Mouse (Mus musculus) layer of hippocampus, adult 8-10 months (tissue): ENCODE results near the gene Ubtd1. TPM values are rescaled to one million over a fixed set of nuclear protein-coding genes. Genes with fewer than 3 reads are reported as not detected.
"Not testable (repeated sequence)": the region's sequence is repeated elsewhere in the genome, so short reads cannot be mapped to it uniquely, and the experiment has no call there.

Experiments
- DNase-seq, 2 experiments: peaks; one replicate each; pipeline ENCODE4 v3.0.0; 2022; ENCODE audit warnings: low spot score in 2 of 2
- total RNA-seq, 4 experiments: library from RNA; stranded (reverse); gene quantifications; 2 replicates each; pipeline ENCODE4 v1.2.4; 2022

Gene Ubtd1
- total RNA-seq, 4 experiments from 2014 or later: 11.2 to 14.4 (median 13.2) TPM

DNA sequence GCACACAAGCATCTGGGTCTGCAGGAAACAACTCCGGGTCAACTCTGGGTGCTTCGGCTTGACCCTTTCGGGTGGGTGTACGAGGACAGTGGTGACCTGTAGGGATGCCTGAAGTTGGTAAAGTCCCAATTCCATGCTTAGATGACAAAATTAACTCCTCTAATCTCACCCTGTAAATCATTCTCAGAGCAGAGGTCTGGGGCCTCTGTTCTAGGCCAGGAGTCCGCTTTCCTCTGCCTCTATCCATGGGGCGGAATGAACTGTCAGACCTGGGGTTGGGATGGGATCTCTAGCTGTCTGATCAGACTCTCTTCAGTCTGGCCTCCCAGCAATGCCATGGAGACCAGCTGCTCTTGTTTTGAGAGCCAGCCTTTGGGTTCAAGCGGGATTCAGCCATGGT lies 79.9 kb downstream of the Ubtd1 start:
- DNase-seq: no peak

DNA sequence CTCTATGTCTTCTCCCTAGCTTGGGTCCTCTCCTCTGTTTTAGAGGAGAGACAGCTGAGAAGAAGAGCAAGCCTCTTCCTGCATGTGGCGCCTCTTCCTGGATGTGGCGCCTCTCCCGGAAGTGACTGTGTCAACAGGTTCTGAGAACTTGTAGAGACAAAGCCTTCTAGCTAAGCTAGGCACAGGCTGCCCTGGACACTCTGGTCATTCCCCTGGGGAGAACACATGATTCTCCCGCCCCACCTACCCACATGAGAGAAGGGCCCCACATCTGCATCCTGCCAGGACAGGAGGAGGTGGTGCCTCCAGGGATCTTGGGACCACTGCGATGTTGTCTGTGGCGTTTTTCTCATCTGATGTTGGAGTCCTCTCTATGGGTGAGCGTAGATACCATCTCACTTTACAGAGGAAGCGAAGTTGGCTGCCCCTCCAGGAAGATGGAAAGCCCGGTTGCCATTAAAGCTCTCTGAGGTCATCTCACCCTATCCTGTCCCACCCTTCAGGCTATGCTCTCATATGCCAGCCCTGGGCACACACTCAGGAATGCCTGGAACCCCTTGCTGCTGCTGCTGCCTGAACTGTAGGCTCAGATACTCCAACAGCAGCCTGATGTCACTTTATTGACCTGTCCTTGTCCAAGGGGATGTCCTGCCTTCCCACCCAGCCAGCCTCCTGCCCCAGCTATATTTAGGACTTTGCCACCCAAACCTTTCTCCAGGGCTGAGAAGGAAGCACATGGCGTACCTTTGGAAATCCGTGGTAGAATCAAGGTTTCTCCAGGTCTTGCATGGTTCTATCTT lies 87.1 kb downstream of the Ubtd1 start:
- no peak for DNase-seq

DNA sequence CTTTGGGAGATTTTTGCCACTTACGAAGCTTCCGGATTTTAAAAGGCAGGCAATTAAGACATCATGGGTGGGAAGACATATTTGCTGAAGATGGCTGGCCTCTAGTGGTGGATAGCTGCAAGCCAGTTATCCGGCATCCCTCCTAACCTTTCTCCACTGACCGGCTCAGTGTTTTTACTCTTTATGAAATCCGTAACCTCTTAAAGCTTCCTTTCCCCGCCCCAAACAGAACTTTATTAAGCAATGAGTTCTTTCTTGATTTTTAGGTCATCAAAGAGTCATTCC lies 87.6 kb downstream of the Ubtd1 start:
- no peak for DNase-seq

DNA sequence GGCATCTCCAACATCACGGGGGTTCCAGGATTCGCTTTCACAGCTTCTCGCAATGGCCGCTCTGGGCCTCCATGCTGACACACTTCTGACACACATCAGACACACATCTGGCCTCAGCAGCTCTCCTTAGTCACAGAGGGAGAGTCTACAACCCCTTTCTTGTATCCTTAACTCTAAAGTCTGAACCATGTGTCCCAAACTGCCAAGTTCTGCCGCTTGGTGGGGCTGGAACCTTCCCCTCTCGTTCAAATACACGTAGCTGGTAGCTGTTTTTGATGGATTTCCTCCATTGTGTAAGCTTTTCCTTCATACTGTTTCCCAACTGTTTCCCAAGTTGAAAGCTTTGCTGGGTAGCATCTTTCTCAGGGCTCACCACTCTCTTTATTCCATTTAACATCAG lies 89.7 kb downstream of the Ubtd1 start:
- DNase-seq: no peak

DNA sequence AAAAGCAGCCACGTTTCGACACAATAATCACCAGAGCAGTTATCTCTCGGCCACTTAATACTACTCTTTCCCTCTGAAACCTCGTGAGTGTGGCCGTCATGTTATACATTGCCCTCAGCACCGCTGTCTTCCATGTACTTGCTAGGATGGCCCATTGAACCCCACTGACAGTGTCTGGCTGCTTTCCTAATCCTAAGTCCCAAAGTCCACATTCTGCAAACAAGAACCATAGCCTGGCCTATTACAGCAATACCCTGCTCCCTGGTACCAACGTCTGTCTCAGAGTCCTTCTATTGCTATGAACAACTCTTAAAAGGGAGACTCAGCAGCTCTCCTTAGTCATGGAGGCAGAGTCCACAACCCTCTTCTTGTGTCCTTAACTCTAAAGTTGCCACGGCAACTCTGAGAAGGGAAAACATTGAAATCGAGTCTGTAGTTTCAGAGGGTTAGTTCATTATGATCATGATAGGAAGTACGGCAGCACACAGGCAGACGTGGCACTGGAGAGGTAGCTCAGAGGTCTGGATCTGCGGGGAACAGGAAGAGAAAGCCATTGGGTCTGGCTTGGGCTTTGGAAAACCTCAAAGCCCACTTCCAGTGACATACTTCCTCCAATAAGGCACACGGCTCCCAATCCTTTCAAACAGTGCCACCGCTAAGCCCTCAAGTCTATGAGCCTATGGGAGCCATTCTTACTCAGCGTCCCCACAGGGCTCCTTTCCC lies 90.5 kb downstream of the Ubtd1 start:
- DNase-seq: no peak

DNA sequence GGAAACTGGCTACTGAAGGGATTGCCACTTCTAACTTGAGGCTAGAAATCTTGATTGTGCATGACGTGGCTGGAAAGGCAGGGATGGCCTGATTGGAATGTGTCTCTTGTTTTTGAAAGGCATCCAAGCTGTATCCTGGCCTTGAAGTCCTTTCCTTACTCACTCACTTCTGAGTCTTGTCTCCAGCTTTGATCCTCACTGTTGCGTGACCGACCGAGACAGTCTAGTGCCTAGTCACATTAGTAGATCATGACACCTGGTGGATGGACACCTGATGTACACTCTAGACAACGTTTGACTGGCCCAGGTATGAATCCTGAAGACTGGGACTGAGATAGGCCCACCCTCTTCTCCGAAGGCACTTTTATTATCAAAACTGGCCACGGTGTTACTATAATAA lies 91.2 kb downstream of the Ubtd1 start:
- DNase-seq: no peak

DNA sequence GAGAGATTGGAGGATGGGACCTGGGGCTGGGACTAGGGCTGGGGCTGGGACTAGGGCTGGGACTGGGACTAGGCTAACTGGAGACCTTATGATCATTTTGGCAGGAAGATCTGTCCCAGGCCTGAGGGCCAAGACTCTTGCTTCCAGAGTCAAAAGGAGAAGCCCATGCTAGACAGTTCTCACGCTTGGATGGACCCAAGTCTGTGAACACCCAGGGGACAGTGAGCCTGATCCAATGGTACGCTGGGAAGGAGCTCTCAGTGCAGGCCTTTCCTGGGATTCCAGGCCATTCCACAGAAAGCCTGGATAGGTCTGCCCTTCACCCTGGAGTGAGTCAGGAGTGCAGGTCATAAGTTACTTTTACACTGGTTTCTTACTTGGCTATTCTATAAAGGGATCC lies 93.5 kb downstream of the Ubtd1 start:
- no peak for DNase-seq

DNA sequence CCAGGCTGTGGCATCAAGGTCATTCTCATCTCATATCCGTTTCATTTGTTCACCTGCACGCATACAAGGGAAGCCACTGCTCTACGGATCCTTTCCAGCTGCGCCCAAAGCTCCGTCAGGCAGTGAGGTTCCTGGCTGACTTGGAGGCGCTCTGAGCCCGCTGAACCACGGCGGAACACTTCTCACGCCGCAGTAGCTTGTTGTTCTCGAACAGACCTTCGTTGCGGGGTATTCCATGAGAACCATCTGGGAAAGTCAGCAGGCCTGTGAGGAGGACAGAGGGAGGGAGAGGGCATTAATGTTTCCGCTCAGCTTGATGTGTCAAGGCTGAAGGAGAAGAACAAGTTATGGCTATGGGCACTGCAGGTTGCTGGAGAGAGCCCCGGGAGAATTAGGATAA lies 94.4 kb downstream of the Ubtd1 start:
- no peak for DNase-seq

DNA sequence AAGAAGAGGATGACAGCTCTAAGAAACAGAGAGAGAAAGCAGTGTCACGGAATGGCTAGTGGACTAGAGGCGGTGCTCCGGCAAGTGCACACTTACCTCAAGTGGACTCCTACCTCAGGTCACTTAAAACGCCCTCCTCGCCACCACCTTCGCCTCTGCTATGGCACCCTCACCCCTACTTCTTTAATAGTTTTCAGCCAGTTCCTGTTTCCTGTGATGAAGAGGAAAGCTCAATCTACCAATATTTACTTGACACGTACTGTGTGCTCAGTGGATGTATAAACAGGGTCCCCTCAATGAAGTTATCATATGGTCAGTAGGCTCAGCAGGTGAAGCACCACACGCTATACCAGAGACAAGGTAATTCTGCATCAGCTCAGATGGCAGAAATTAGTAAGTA lies 97.0 kb downstream of the Ubtd1 start:
- no peak for DNase-seq

DNA sequence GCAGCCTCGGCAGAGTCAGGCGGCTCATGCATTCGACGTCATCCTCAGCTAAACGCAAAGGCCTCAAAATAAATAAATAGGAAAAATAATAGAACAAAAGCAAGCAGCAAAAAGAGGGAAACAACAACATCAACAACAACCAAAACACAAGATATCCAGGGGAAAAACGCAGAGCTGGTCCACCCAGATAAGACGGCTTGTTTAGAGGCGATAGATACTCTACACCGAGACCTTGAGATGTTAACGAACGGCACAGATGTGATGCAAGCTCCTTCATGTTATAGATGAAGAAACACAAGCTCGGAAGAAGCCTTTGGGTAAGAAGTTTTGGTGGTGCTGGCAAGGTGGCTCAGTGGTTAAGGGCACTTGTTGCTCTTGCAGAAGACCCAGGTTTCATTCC lies 97.4 kb downstream of the Ubtd1 start:
- no peak for DNase-seq

DNA sequence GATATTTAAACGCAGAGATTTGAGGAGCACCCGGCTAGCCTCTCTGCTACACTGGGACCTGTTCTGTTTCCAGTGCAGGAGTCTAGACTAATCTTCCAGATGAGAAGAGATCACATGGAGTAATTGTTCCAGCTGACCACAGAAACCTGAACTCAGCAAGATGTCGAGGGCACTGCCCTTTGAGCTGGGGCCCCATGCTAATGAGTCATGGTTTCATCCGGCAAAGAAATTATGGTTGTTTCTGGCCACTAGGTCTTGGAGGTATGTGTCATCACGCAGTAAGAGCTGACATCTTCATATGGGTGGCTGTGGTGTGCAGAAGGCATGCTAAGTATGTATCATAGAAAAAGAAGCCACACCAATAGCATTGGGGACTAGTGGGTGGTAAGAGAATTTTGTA lies 98.4 kb downstream of the Ubtd1 start:
- no peak for DNase-seq

DNA sequence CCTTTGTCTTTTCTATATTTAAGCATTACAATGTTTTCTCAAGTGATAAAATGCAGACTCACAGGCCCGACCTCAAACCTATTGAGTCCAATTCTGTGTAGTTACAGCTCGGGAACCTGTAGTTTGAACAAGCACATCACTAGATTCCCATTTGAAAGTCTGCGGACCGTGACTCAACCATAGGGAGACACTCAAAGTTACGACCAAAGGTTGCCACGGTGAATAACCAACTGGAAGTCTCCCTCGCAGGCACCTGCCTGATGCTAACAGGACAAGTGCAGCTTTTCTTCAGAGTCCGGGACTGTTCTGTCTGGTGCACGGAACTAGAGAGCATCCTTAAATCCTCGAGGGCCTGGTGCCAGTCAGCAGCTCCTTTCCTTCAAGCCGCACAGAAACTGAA lies 98.9 kb downstream of the Ubtd1 start:
- DNase-seq: no peak

DNA sequence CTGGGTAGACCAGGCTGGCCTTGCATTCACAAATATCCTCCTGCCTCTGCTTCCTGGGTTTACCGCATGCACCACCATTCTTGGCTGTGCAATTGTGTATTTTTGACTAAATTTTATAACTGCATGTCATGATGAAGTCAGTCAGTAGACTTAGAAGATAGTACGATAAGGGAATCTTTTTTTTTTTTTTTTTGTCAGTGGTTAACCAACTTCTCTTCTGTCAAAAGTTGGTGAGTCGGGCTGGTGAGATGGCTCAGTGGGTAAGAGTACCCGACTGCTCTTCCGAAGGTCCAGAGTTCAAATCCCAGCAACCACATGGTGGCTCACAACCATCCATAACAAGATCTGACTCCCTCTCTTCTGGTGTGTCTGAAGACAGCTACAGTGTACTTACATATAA lies 100.0 kb downstream of the Ubtd1 start:
- DNase-seq: not testable (repeated sequence)

Other genes starting within 250 kb of the Ubtd1 start
- gene Slit1, start 238.1 kb upstream of the Ubtd1 start, total RNA-seq: 100 to 1,000 TPM; 184 to 232 (median 208) TPM
- 1 to 10 TPM; 2.4 to 3.1 (median 2.9) TPM for gene Arhgap19, start 179.7 kb upstream of the Ubtd1 start, total RNA-seq
- gene Frat1, start 151.8 kb upstream of the Ubtd1 start, total RNA-seq: 10 to 100 TPM; 18.8 to 21.7 (median 19.4) TPM
- gene Frat2, start 133.6 kb upstream of the Ubtd1 start, total RNA-seq: 10 to 100 TPM; 10.0 to 10.9 (median 10.4) TPM
- 10 to 100 TPM; 33.0 to 34.6 (median 33.5) TPM for gene Rrp12, start 85.6 kb upstream of the Ubtd1 start, total RNA-seq
- 100 to 1,000 TPM; 520 to 573 (median 534) TPM for gene Pgam1, start 69.8 kb upstream of the Ubtd1 start, total RNA-seq
- 10 to 100 TPM; 25.5 to 34.9 (median 29.1) TPM for gene Exosc1, start 48.3 kb upstream of the Ubtd1 start, total RNA-seq
- 10 to 100 TPM; 43.5 to 47.4 (median 44.0) TPM for gene Zdhhc16, start 48.3 kb upstream of the Ubtd1 start, total RNA-seq
- gene Mms19, start 606 bp upstream of the Ubtd1 start, total RNA-seq: 10 to 100 TPM; 30.8 to 60.2 (median 39.4) TPM
- under 1 TPM in 2 of 4 experiments, not detected in 2; 0.30 to 0.47 TPM for gene Ankrd2, start 54.2 kb downstream of the Ubtd1 start, total RNA-seq
- 10 to 100 TPM in 1 of 4 experiments, 1 to 10 TPM in 3; 7.2 to 11.6 (median 8.9) TPM for gene Hoga1, start 63.8 kb downstream of the Ubtd1 start, total RNA-seq
- 1 to 10 TPM; 1.7 to 2.7 (median 2.1) TPM for gene 4933411K16Rik, start 70.5 kb downstream of the Ubtd1 start, total RNA-seq
- 10 to 100 TPM; 59.1 to 70.6 (median 64.3) TPM for gene Morn4, start 104.6 kb downstream of the Ubtd1 start, total RNA-seq
- gene Pi4k2a, start 108.7 kb downstream of the Ubtd1 start, total RNA-seq: 10 to 100 TPM; 64.8 to 71.3 (median 69.0) TPM
- gene Avpi1, start 147.3 kb downstream of the Ubtd1 start, total RNA-seq: 10 to 100 TPM; 18.1 to 24.6 (median 21.4) TPM
- gene Marveld1, start 165.6 kb downstream of the Ubtd1 start, total RNA-seq: 1 to 10 TPM; 6.6 to 9.8 (median 8.4) TPM
- 100 to 1,000 TPM in 2 of 4 experiments, 10 to 100 TPM in 2; 79.7 to 113 (median 98.0) TPM for gene Zfyve27, start 182.2 kb downstream of the Ubtd1 start, total RNA-seq
- gene Sfrp5, start 220.5 kb downstream of the Ubtd1 start, total RNA-seq: 1 to 10 TPM in 2 of 4 experiments, under 1 TPM in 1, not detected in 1; 0.49 to 2.3 (median 2.0) TPM